Mouse (Mus musculus) small intestine, adult 2 months (tissue): ENCODE measurements around the gene Cdca5. TPM values are rescaled to one million over a fixed set of nuclear protein-coding genes. Genes with fewer than 3 reads are reported as not detected.
A peak's percentile ranks its signal among the peaks of the same experiment; 100 is the strongest.

ENCODE experiments used
- H3K27ac ChIP-seq: fragments of 200-500 bp; 2 replicates; pipeline ENCODE4 v1.5.1; 2012; ENCODE audit warnings: low read depth, low read length, control low read depth, inconsistent platforms; ENCODE audit not compliant: insufficient read depth
- H3K27me3 ChIP-seq: fragments of 200-500 bp; 2 replicates; pipeline ENCODE4 v1.6.1; 2012; ENCODE audit warnings: mild to moderate bottlenecking, moderate library complexity, low read length, inconsistent platforms; ENCODE audit not compliant: control insufficient read depth, insufficient read depth
- H3K36me3 ChIP-seq: fragments of 200-500 bp; 2 replicates; pipeline ENCODE4 v1.6.1; 2012; ENCODE audit warnings: mild to moderate bottlenecking, low read length, control low read depth, inconsistent platforms; ENCODE audit not compliant: control insufficient read depth, insufficient read depth
- H3K4me1 ChIP-seq: fragments of 200-500 bp; 2 replicates; pipeline ENCODE4 v1.6.1; 2012; ENCODE audit warnings: low read length, inconsistent platforms, mixed read lengths; ENCODE audit not compliant: control insufficient read depth, insufficient read depth, insufficient read length
- H3K4me3 ChIP-seq: fragments of 200-500 bp; 2 replicates; pipeline ENCODE4 v1.5.1; 2012; ENCODE audit warnings: low read depth, mild to moderate bottlenecking, control low read depth, inconsistent platforms, low read length, moderate library complexity
- CTCF ChIP-seq: fragments of 200-500 bp; IDR thresholded peaks from 2 replicates; pipeline ENCODE4 v1.5.1; 2012; ENCODE audit warnings: low read depth, mild to moderate bottlenecking, control low read depth, inconsistent platforms, low read length, moderate library complexity, mixed read lengths; ENCODE audit not compliant: insufficient replicate concordance, insufficient read length; ENCODE audit errors: extremely low read depth
- POLR2A ChIP-seq: fragments of 200-500 bp; IDR thresholded peaks from 2 replicates; pipeline ENCODE4 v1.6.1; 2012; ENCODE audit warnings: low read depth, mild to moderate bottlenecking, control low read depth, inconsistent platforms, low read length, moderate library complexity
- WGBS: fragments of 180-500 bp; shearing (Covaris S2); methylation state at CpG from one replicate; pipeline ENCODE4 v1.1.7; 2018; 5-methylcytosine and 5-hydroxymethylcytosine counted together
- polyA plus RNA-seq: library from polyadenylated mRNA; depleted of rRNA; stranded (reverse); fragments of >200 nt; gene quantifications from 2 replicates; pipeline ENCODE4 v1.2.3, GENCODE M21; 2012

Gene Cdca5
- polyA plus RNA-seq, 1 experiment = 2.6 TPM

- Histone ChIP-seq H3K4me3 (peak overlapping the region; percentile 97), H3K36me3 (peaks cover 7% of the 10 kb centered on the region), H3K4me1 (peaks cover 6% of the 10 kb centered on the region), H3K27me3 (no peaks in the 10 kb centered on the region), H3K27ac (peak overlapping the region; percentile 88)
- WGBS = under 1% methylated on average over 44 of the region's 44 CpGs
- TF ChIP-seq CTCF (no peak), POLR2A (peak; percentile 29; the same call in 1 of the 2 replicates)
These were observed 23.0 kb upstream of the Cdca5 start for GRCm38 (mm10) chr19:6061641-6062302.

- peak overlapping the region; percentile 88 for H3K27ac ChIP-seq
- WGBS = 16% methylated on average over 5 of the region's 5 CpGs
- TF ChIP-seq CTCF (no peak), POLR2A (no peak)
- H3K27me3 ChIP-seq = no peaks in the 10 kb centered on the region
- peak overlapping the region; percentile 97 for H3K4me3 ChIP-seq
- peaks cover 7% of the 10 kb centered on the region for H3K36me3 ChIP-seq
- peaks cover 9% of the 10 kb centered on the region for H3K4me1 ChIP-seq
These were observed 22.4 kb upstream of the Cdca5 start for GRCm38 (mm10) chr19:6062418-6062817.

GRCm38 (mm10) chr19:6063081-6063480, 21.7 kb upstream of the Cdca5 start:
- WGBS = 91% methylated on average over 6 of the region's 6 CpGs
- H3K27ac ChIP-seq = no peak overlapping the region
- peaks cover 11% of the 10 kb centered on the region for H3K4me1 ChIP-seq
- H3K36me3 ChIP-seq = peaks cover 7% of the 10 kb centered on the region
- TF ChIP-seq POLR2A (no peak), CTCF (no peak)
- no peak overlapping the region for H3K4me3 ChIP-seq
- no peaks in the 10 kb centered on the region for H3K27me3 ChIP-seq

GRCm38 (mm10) chr19:6066571-6066970, 18.2 kb upstream of the Cdca5 start:
- peaks cover 17% of the 10 kb centered on the region; the same call in 1 of the 2 replicates for H3K36me3 ChIP-seq
- H3K27me3 ChIP-seq = no peaks in the 10 kb centered on the region
- peak overlapping the region; percentile 67 for H3K4me3 ChIP-seq
- H3K27ac ChIP-seq = no peak overlapping the region
- TF ChIP-seq POLR2A = no peak
- no peak for TF ChIP-seq CTCF
- H3K4me1 ChIP-seq = peaks cover 13% of the 10 kb centered on the region
- 21% methylated on average over 5 of the region's 5 CpGs for WGBS

- H3K27me3 ChIP-seq = no peaks in the 10 kb centered on the region
- H3K36me3 ChIP-seq = peaks cover 17% of the 10 kb centered on the region; the same call in 1 of the 2 replicates
- peaks cover 12% of the 10 kb centered on the region for H3K4me1 ChIP-seq
- H3K4me3 ChIP-seq = peak overlapping the region; percentile 67
- peak overlapping the region; percentile 33 for H3K27ac ChIP-seq
- under 1% methylated on average over 30 of the region's 30 CpGs for WGBS
- no peak for TF ChIP-seq POLR2A
- peak; percentile 79 for TF ChIP-seq CTCF
These were observed 17.6 kb upstream of the Cdca5 start for GRCm38 (mm10) chr19:6067011-6067723.

GRCm38 (mm10) chr19:6067724-6068415, 16.9 kb upstream of the Cdca5 start, which contains the start of gene Tm7sf2:
TSS of gene Tm7sf2 (minus strand) at chr19:6068373.
- WGBS = 4% methylated on average over 33 of the region's 33 CpGs
- peak within 1 kb of the TSS; percentile 67 for H3K4me3 ChIP-seq
- TF ChIP-seq POLR2A (peak; percentile 40), CTCF (no peak)
- no peaks in the 10 kb centered on the region for H3K27me3 ChIP-seq
- H3K4me1 ChIP-seq = peaks cover 8% of the 10 kb centered on the region
- H3K27ac ChIP-seq = peak within 1 kb of the TSS; percentile 86
- H3K36me3 ChIP-seq = peaks cover 21% of the 10 kb centered on the region; the same call in 1 of the 2 replicates

- no peak overlapping the region for H3K4me3 ChIP-seq
- H3K4me1 ChIP-seq = peaks cover 8% of the 10 kb centered on the region
- H3K27me3 ChIP-seq = no peaks in the 10 kb centered on the region
- TF ChIP-seq POLR2A (no peak), CTCF (no peak)
- H3K27ac ChIP-seq = no peak overlapping the region
- peaks cover 27% of the 10 kb centered on the region for H3K36me3 ChIP-seq
- WGBS = 74% methylated on average over 4 of the region's 4 CpGs
These were observed 15.8 kb upstream of the Cdca5 start for GRCm38 (mm10) chr19:6068951-6069350.
